Mouse (Mus musculus): ENCODE data around the gene Crtc2.

- no peak for TF ChIP-seq GATA2 (IDR thresholded peaks at IDR 0.05; ENCODE audit: borderline replicate concordance, low read depth, low read length)
- no peak for TF ChIP-seq CTCF (IDR thresholded peaks at IDR 0.05; ENCODE audit: low read depth, low read length)
Observed at GRCm38 (mm10) chr3:90213377-90213866, 40.5 kb upstream of the Crtc2 start, which contains the start of the genes Rps27 and Rab13.
